Mouse (Mus musculus) bone marrow, adult 2 months (tissue): Measurements from ENCODE around the gene 2010315B03Rik.

Experiments
- CTCF ChIP-seq: fragments of 200-500 bp; IDR thresholded peaks from 2 replicates; pipeline ENCODE4 v1.5.1; 2011; ENCODE audit warnings: low read length, control low read depth; ENCODE audit not compliant: control insufficient read depth, insufficient read depth
- POLR2A ChIP-seq: fragments of 200-500 bp; IDR thresholded peaks from 2 replicates; pipeline ENCODE4 v1.6.1; 2011; ENCODE audit warnings: low read depth, mild to moderate bottlenecking, control low read depth, low read length, borderline replicate concordance; ENCODE audit not compliant: control insufficient read depth

DNA sequence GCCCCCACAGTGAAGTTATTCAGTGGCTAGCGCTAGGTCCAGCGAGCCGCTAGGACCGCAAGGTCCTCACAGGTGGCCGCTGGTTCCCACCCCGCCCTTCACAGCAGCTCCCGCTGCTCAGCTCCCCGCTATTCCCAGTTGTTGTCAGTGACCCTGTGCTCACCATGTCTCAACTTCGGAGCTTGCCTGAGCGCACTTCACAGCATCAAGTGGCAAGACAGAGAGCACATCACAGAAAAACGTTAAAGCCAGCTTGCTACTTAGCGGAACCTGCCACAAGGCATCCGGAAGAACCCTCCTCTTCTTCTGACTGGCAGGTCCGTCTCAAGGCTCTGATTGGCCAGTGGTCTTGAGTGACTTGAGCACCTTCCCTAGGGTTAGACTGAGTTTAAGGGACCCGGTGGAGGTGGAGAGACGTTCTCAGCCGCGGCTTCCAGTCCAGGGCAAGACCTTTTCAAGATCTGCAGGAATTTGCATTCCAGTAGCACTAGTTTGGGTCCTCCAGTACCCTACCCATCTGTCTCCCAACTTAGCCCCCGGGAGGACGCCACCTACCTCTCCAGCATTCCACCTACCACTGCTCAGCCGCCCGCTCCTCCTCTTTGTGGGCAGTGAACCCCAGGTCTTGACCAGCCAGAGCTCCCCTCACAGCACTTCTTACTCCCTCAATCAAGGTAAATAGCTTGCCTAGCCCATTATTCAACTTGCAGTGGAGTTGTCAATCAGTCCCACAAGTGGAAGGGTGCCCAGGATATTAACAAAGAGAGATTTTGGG lies 30.4 kb downstream of the 2010315B03Rik start:
- TF ChIP-seq POLR2A (peak; percentile 21; the same call in 1 of the 2 replicates), CTCF (no peak)
